Mouse (Mus musculus): ENCODE data around the gene Mfsd12. TPM values are rescaled to one million over a fixed set of nuclear protein-coding genes. Genes with fewer than 3 reads are reported as not detected.

Mfsd12 gene
- polyA plus RNA-seq, 1 experiment from 2014 or later = 18.1 TPM

DNA sequence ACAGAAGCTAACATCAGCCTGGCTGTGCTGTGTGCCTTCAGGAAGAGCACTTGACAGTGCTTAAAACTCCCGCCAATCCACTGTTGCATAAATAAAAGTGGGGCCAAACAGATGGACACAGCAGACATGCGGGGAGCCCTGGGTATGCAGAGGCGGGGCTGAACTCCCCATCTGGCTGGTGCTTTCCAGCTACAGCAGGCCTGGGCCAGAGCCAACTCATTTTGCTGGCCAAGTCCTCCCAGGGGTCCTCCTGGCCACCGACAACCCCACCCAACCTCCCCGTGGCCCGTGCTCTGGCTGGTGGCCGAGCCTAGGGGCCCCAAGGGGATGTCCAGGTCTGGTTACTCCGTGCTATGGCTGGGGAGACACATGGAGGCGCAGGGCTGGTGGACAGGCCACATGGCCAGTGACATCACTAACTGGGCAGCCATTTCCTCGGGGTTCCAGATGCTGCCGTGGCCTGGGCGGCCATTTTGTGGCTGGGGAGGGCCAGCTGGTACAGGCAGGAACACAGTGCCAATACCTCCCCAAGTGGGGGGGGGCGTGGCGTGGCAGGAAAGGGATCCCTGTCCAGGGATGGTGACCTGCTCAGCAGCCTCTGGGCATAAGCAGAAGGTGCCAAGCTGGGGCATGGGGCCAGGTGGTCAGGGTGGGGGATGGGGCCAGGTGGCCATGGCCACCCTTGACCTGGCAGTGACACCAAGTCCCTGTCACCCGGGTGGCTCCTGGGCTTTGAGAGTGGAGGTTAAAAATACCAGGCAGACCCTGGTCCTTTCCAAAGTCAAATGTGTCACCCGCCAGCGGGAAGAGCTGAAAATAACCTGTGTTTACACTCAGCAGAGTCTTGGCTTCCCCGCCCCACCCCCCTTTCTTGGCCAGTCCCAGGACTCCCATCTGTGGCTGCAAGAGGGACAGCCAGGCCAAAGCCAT lies 54.4 kb downstream of the Mfsd12 start:
- 0 out of 2 replicates have a peak overlapping the region, but pooled peaks have one; percentile 14 for H3K9ac ChIP-seq (ENCODE audit: low read depth, low read length)
- no peaks in the 10 kb centered on the region for H3K9me3 ChIP-seq (replicated peaks; ENCODE audit: control insufficient read depth, low read length, poor library complexity, severe bottlenecking)
- peaks cover 3% of the 10 kb centered on the region for H3K27me3 ChIP-seq (ENCODE audit: control insufficient read depth, insufficient read depth, low read depth, low read length)
- H3K4me3 ChIP-seq (ENCODE audit: low read depth, low read length) = no peak overlapping the region
- WGBS = 63% methylated on average over 18 of the region's 18 CpGs
- peak overlapping the region; percentile 51 for H3K27ac ChIP-seq (ENCODE audit: low read length)
- H3K4me2 ChIP-seq (ENCODE audit: low read length) = no peak overlapping the region
- ATAC-seq = no peak
- peaks cover 15% of the 10 kb centered on the region; the same call in 1 of the 2 replicates for H3K4me1 ChIP-seq (ENCODE audit: control insufficient read depth, insufficient read depth, low read length)
- H3K36me3 ChIP-seq (ENCODE audit: control insufficient read depth, insufficient read depth, low read length) = peaks cover 6% of the 10 kb centered on the region

DNA sequence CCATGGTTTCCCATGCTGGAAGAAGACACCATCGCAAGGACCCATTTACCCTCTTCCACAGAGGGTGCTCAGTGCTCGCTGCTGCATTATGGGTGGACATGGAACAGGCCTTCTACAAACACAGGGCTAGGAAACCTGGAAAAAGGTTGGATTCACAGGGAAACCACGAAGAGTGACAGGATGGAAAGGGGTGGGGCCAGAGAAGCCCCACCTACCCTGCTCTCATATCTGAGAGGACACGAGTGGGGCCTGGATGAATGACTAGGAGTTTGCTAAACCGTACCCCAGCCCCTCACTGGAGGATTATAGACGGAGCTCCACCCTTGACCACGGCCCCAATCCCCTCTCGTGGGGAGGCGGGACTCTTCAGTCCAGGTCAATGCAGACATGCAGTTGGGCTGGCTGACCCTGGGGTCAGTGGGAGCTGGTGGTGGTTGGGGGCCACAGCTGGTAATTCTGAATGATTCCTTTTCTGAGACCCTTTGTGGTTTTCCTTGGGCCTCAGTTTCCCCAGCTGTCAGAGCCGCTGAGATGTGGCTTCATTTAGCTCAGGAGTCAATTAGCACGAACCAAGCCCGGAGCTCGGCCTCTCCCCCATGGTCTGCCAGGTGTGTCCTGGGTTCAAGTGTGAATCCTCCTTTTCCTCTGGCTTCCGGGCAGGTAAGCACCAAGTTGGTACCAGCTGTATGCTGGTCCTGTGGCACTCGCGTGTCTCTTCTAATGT lies 55.5 kb downstream of the Mfsd12 start:
- H3K4me1 ChIP-seq (ENCODE audit: control insufficient read depth, insufficient read depth, low read length) = peaks cover 22% of the 10 kb centered on the region
- no peak overlapping the region for H3K4me3 ChIP-seq (ENCODE audit: low read depth, low read length)
- peak overlapping the region; percentile 51; the same call in 1 of the 2 replicates for H3K27ac ChIP-seq (ENCODE audit: low read length)
- 78% methylated on average over 16 of the region's 16 CpGs for WGBS
- no peak for ATAC-seq
- no peaks in the 10 kb centered on the region for H3K9me3 ChIP-seq (replicated peaks; ENCODE audit: control insufficient read depth, low read length, poor library complexity, severe bottlenecking)
- no peak overlapping the region for H3K4me2 ChIP-seq (ENCODE audit: low read length)
- H3K27me3 ChIP-seq (ENCODE audit: control insufficient read depth, insufficient read depth, low read depth, low read length) = peaks cover 3% of the 10 kb centered on the region; the same call in 1 of the 2 replicates
- H3K9ac ChIP-seq (ENCODE audit: low read depth, low read length) = no peak overlapping the region
- no peaks in the 10 kb centered on the region for H3K36me3 ChIP-seq (ENCODE audit: control insufficient read depth, insufficient read depth, low read length)

DNA sequence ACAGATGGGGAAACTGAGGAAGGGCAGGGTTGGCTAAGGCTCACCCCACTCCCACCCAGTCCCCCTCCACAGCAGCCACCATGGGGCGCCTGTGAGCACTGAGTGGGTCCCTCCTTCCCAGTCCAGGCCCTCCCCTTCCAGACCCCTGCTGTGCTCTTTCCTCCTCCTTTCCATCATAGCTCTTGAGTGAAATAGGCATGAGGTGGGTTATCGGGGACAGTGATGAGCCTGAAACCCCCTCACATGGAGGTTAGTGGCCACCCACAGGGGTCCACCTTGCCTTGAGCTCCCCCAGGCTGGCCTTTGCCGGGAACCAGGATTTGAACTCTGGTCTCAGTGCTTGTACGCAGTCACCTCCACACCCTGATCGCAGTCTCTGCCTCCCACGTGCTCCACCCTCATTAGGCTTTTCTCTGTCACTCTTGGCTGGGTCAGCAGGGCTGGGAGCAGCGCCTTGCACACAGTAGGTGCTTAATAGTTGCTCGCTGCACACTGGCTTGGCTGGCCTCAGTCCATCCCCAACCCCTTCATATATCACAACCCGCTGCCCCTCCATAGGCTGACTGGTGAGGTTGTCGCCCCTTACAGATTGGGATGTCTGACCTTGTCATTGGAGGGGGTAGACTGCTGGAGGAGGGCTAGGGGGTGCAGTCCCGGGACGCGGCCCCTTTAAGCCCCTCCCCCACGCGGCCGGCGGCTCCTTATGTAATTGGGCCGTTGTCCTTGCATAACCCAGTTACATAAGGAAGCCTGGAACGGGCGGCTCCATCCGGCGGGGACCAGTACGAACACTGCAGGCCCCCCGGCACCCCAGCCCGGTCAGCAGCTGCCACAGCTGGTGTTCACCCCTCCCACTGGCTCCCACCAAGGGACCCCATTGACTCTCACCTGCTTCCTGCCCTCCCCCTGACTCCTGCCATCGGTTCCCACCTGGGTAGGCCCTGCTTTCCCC lies 56.3 kb downstream of the Mfsd12 start:
- 27% methylated on average over 26 of the region's 26 CpGs for WGBS
- Histone ChIP-seq H3K4me1 (ENCODE audit: control insufficient read depth, insufficient read depth, low read length) (peaks cover 22% of the 10 kb centered on the region), H3K27ac (ENCODE audit: low read length) (no peak overlapping the region)

GRCm38 (mm10) chr10:81414682-81415081 lies 57.4 kb downstream of the Mfsd12 start:
- Histone ChIP-seq H3K4me3 (ENCODE audit: low read depth, low read length) (no peak overlapping the region), H3K4me2 (ENCODE audit: low read length) (no peak overlapping the region), H3K9ac (ENCODE audit: low read depth, low read length) (no peak overlapping the region), H3K36me3 (ENCODE audit: control insufficient read depth, insufficient read depth, low read length) (no peaks in the 10 kb centered on the region), H3K27me3 (ENCODE audit: control insufficient read depth, insufficient read depth, low read depth, low read length) (no peaks in the 10 kb centered on the region), H3K9me3 (replicated peaks; ENCODE audit: control insufficient read depth, low read length, poor library complexity, severe bottlenecking) (no peaks in the 10 kb centered on the region), H3K4me1 (ENCODE audit: control insufficient read depth, insufficient read depth, low read length) (peaks cover 22% of the 10 kb centered on the region), H3K27ac (ENCODE audit: low read length) (no peak overlapping the region)
- ATAC-seq = no peak

More for the DNA sequence above, 56.3 kb downstream of the Mfsd12 start:
- Histone ChIP-seq H3K4me3 (ENCODE audit: low read depth, low read length) (no peak overlapping the region), H3K27me3 (ENCODE audit: control insufficient read depth, insufficient read depth, low read depth, low read length) (no peaks in the 10 kb centered on the region), H3K4me2 (ENCODE audit: low read length) (no peak overlapping the region), H3K9ac (ENCODE audit: low read depth, low read length) (no peak overlapping the region), H3K9me3 (replicated peaks; ENCODE audit: control insufficient read depth, low read length, poor library complexity, severe bottlenecking) (no peaks in the 10 kb centered on the region), H3K36me3 (ENCODE audit: control insufficient read depth, insufficient read depth, low read length) (no peaks in the 10 kb centered on the region)
- no peak for ATAC-seq

- no peaks in the 10 kb centered on the region for H3K27me3 ChIP-seq (ENCODE audit: control insufficient read depth, insufficient read depth, low read depth, low read length)
- no peaks in the 10 kb centered on the region for H3K9me3 ChIP-seq (replicated peaks; ENCODE audit: control insufficient read depth, low read length, poor library complexity, severe bottlenecking)
- no peak overlapping the region for H3K4me3 ChIP-seq (ENCODE audit: low read depth, low read length)
- no peak for ATAC-seq
- H3K4me1 ChIP-seq (ENCODE audit: control insufficient read depth, insufficient read depth, low read length) = peaks cover 22% of the 10 kb centered on the region
- no peak overlapping the region for H3K4me2 ChIP-seq (ENCODE audit: low read length)
- no peak overlapping the region for H3K27ac ChIP-seq (ENCODE audit: low read length)
- no peak overlapping the region for H3K9ac ChIP-seq (ENCODE audit: low read depth, low read length)
- 86% methylated on average over 5 of the region's 5 CpGs for WGBS
- H3K36me3 ChIP-seq (ENCODE audit: control insufficient read depth, insufficient read depth, low read length) = peaks cover 4% of the 10 kb centered on the region; the same call in 1 of the 2 replicates
These were observed 57.9 kb downstream of the Mfsd12 start for GRCm38 (mm10) chr10:81415146-81415545.

Small RNA genes lying within 50 kb of the gene (microRNA-seq; reads per million reads assigned to microRNA genes)
- gene Mir6913 = not detected

Other genes starting within 250 kb of the Mfsd12 start
- 11.3 and 12.6 TPM in 2 replicates for gene Zbtb7a, start 222.3 kb upstream of the Mfsd12 start, polyA plus RNA-seq (2015; fragmentation: Nextera tagmentation; extraction: Ambion mirVana)
- gene Pias4, start 189.6 kb upstream of the Mfsd12 start, polyA plus RNA-seq (2015; fragmentation: Nextera tagmentation; extraction: Ambion mirVana) = 49.7 and 52.2 TPM in 2 replicates
- gene Eef2, start 180.9 kb upstream of the Mfsd12 start, polyA plus RNA-seq (2015; fragmentation: Nextera tagmentation; extraction: Ambion mirVana) = 535 and 543 TPM in 2 replicates
- 52.5 and 58.3 TPM in 2 replicates for gene Dapk3, start 174.5 kb upstream of the Mfsd12 start, polyA plus RNA-seq (2015; fragmentation: Nextera tagmentation; extraction: Ambion mirVana)
- not detected in 2 replicates for gene 4930442H23Rik, start 173.6 kb upstream of the Mfsd12 start, polyA plus RNA-seq (2015; fragmentation: Nextera tagmentation; extraction: Ambion mirVana)
- gene Nmrk2, start 155.4 kb upstream of the Mfsd12 start, polyA plus RNA-seq (2015; fragmentation: Nextera tagmentation; extraction: Ambion mirVana) = 0.19 TPM in 1 of 2 replicates, not detected in the other
- gene Atcay, start 126.7 kb upstream of the Mfsd12 start, polyA plus RNA-seq (2015; fragmentation: Nextera tagmentation; extraction: Ambion mirVana) = 96.8 and 102 TPM in 2 replicates
- 26.5 and 31.0 TPM in 2 replicates for gene Zfr2, start 124.3 kb upstream of the Mfsd12 start, polyA plus RNA-seq (2015; fragmentation: Nextera tagmentation; extraction: Ambion mirVana)
- gene Matk, start 104.6 kb upstream of the Mfsd12 start, polyA plus RNA-seq (2015; fragmentation: Nextera tagmentation; extraction: Ambion mirVana) = 43.3 and 67.9 TPM in 2 replicates
- 128 and 130 TPM in 2 replicates for gene Mrpl54, start 90.6 kb upstream of the Mfsd12 start, polyA plus RNA-seq (2015; fragmentation: Nextera tagmentation; extraction: Ambion mirVana)
- gene Apba3, start 90.5 kb upstream of the Mfsd12 start, polyA plus RNA-seq (2015; fragmentation: Nextera tagmentation; extraction: Ambion mirVana) = 28.8 and 33.8 TPM in 2 replicates
- 9.2 and 10.1 TPM in 2 replicates for gene Tjp3, start 65.9 kb upstream of the Mfsd12 start, polyA plus RNA-seq (2015; fragmentation: Nextera tagmentation; extraction: Ambion mirVana)
- gene Pip5k1c, start 64.5 kb upstream of the Mfsd12 start, polyA plus RNA-seq (2015; fragmentation: Nextera tagmentation; extraction: Ambion mirVana) = 135 and 147 TPM in 2 replicates
- gene Cactin, start 36.4 kb upstream of the Mfsd12 start, polyA plus RNA-seq (2015; fragmentation: Nextera tagmentation; extraction: Ambion mirVana) = 27.6 and 28.3 TPM in 2 replicates
- 4.8 and 5.2 TPM in 2 replicates for gene Tbxa2r, start 28.8 kb upstream of the Mfsd12 start, polyA plus RNA-seq (2015; fragmentation: Nextera tagmentation; extraction: Ambion mirVana)
- gene Gipc3, start 14.2 kb upstream of the Mfsd12 start, polyA plus RNA-seq (2015; fragmentation: Nextera tagmentation; extraction: Ambion mirVana) = not detected in 2 replicates
- 24.9 and 25.0 TPM in 2 replicates for gene Hmg20b, start 7.0 kb upstream of the Mfsd12 start, polyA plus RNA-seq (2015; fragmentation: Nextera tagmentation; extraction: Ambion mirVana)
- 0.63 and 0.80 TPM in 2 replicates for gene 4930404N11Rik, start 8.3 kb downstream of the Mfsd12 start, polyA plus RNA-seq (2015; fragmentation: Nextera tagmentation; extraction: Ambion mirVana)
- gene Fzr1, start 21.0 kb downstream of the Mfsd12 start, polyA plus RNA-seq (2015; fragmentation: Nextera tagmentation; extraction: Ambion mirVana) = 145 and 146 TPM in 2 replicates
- gene Dohh, start 26.9 kb downstream of the Mfsd12 start, polyA plus RNA-seq (2015; fragmentation: Nextera tagmentation; extraction: Ambion mirVana) = 77.5 and 86.2 TPM in 2 replicates
- gene Gm48551, start 27.0 kb downstream of the Mfsd12 start, polyA plus RNA-seq (2015; fragmentation: Nextera tagmentation; extraction: Ambion mirVana) = 6.1 and 8.2 TPM in 2 replicates
- 2.3 and 3.3 TPM in 2 replicates for gene Gm48552, start 31.5 kb downstream of the Mfsd12 start, polyA plus RNA-seq (2015; fragmentation: Nextera tagmentation; extraction: Ambion mirVana)
- gene Smim24, start 35.6 kb downstream of the Mfsd12 start, polyA plus RNA-seq (2015; fragmentation: Nextera tagmentation; extraction: Ambion mirVana) = 1.2 and 1.4 TPM in 2 replicates
- gene Nfic, start 98.1 kb downstream of the Mfsd12 start, polyA plus RNA-seq (2015; fragmentation: Nextera tagmentation; extraction: Ambion mirVana) = 15.4 and 17.2 TPM in 2 replicates
- 88.3 and 103 TPM in 2 replicates for gene Celf5, start 125.2 kb downstream of the Mfsd12 start, polyA plus RNA-seq (2015; fragmentation: Nextera tagmentation; extraction: Ambion mirVana)
- 61.1 and 61.3 TPM in 2 replicates for gene Ncln, start 138.9 kb downstream of the Mfsd12 start, polyA plus RNA-seq (2015; fragmentation: Nextera tagmentation; extraction: Ambion mirVana)
- 0.44 and 0.58 TPM in 2 replicates for gene S1pr4, start 142.6 kb downstream of the Mfsd12 start, polyA plus RNA-seq (2015; fragmentation: Nextera tagmentation; extraction: Ambion mirVana)
- 0.80 and 0.87 TPM in 2 replicates for gene Gna15, start 166.7 kb downstream of the Mfsd12 start, polyA plus RNA-seq (2015; fragmentation: Nextera tagmentation; extraction: Ambion mirVana)
- 89.7 and 90.2 TPM in 2 replicates for gene Gna11, start 187.7 kb downstream of the Mfsd12 start, polyA plus RNA-seq (2015; fragmentation: Nextera tagmentation; extraction: Ambion mirVana)
- gene Aes, start 202.0 kb downstream of the Mfsd12 start, polyA plus RNA-seq (2015; fragmentation: Nextera tagmentation; extraction: Ambion mirVana) = 700 and 706 TPM in 2 replicates
- 39.0 and 54.8 TPM in 2 replicates for gene Tle2, start 217.1 kb downstream of the Mfsd12 start, polyA plus RNA-seq (2015; fragmentation: Nextera tagmentation; extraction: Ambion mirVana)
- gene Tle6, start 243.6 kb downstream of the Mfsd12 start, polyA plus RNA-seq (2015; fragmentation: Nextera tagmentation; extraction: Ambion mirVana) = 4.3 and 5.2 TPM in 2 replicates
- gene BC025920, start 248.8 kb downstream of the Mfsd12 start, polyA plus RNA-seq (2015; fragmentation: Nextera tagmentation; extraction: Ambion mirVana) = 1.9 and 2.0 TPM in 2 replicates